Mouse (Mus musculus): Measurements from ENCODE around the gene Hnrnpa1.

Gene Hnrnpa1

DNA sequence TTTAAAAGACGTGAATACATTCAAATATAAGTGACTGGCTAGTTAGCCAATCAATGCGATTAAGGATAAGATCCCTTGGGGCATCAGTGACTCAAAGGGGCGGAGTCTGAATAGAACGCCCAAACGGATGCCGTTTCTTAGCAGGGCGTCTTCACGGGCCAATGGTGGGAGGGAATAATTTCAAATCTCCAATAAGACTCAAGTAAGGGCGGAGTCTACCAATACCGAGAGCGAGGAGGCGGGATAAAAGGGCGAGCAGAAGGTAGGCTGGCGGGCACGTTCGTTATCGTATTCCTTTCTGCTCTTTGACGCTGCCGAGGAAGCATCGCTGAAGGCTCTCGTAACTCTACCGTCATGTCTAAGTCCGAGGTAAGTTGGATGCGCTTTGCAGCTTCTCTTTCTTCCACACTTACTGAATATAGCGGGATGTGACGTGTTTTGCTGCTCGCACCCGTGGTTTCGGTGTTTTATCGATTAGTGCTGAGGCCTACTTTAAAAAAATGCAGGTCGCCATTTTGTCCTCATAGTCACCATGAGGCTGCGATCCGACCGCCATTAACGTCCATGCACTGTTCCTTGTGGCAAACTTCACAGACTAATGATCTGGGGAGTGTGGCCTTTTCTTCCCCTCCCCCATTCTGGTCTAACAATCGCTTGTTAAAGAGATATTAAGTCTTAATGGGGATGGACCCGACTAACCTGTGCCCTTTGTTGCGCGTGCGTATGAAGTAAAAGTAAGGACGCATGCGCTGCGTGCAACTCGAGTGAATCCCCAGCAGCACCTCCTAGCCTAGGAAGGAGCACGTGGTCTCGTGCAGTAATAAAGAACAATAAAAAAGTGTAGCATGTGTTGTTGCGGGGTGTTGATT is at the start of gene Hnrnpa1:
Gene Hnrnpa1 (plus strand): TSS at position 273 of the 869 bp plus-strand sequence.
- in situ Hi-C loops (cut with MboI): no loop called here

DNA sequence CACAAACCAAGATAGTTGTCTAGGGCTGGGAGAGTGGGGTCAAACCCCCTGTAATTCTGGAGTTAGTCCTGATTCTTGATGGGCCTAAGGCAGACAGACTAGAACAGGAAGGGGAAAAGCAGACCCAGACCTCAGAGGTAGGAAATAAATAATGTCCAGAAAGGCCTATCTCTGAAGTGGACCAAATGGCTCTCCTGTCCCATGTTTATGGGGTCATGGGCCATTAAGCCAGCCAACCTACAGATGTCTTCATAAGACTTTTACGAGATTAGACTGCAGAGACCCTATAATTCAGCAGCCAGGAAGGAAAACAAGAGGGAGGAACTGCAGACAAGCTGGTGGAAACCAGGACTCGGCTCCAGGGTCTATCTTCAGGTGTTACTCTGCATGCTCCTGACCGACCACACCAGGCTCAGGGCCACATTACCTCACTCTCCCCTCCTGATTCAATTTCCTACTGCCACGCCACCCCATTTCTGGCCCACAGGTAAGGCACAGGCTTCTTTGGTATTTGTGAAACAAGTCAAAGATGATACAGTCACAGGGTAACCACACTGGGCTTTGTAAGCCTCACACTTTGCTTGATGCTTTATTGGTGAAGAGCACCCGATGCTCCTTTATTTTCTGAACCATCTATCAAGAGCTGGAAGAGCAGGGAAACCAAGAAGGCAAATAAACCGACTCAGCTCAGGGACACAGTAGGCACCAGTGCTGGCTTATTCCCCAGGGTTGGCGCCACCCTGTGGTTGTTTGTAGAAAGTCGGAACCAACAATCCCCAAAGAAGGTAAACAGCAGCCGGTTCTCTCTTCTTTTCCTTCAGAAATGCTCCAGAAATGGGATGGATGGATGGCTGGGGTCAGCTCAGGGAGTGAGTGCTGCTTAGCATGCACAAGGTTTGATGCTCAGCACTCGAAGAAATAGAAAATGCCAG is 49.4 kb upstream of the Hnrnpa1 start:
- in situ Hi-C loops (cut with MboI): no loop called here

DNA sequence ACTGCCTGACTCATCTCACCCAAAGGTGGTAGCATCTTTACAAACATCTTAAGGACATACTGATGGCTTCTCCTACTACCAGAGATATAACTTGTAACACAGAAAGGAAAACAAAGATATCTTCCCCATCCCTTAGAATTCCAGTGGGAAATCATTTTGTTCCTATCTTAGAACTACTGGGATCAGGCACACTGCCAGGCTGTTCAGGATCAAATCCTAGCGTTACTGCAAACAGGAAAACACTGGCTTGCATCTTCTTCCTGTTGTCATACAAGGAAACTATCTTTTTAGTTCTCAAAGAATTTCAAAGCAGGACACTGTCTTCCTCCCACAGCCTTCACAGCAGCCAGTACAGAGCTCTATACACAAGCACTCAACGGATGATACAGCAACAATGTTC is 46.6 kb upstream of the Hnrnpa1 start:
- in situ Hi-C loops (cut with MboI): no loop called here

DNA sequence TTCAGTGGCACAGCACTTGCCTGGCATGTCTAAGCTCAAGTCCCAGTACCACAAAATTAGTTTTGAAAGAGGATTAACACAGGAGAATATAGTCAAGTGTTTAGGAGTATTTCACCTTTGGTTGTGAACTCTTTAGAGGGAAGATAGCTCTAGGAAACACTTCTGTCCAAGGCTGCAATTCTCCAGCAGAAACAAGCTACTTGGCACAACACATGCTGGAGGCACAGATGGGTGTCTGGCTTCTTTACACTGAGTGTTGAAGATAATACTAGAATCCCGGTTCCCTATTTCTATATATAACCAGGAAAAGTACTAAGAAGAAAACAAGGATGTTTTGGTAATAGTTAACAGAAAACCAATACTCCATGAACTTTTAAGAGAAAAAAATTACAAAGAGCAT is 43.4 kb upstream of the Hnrnpa1 start:
- in situ Hi-C loops (cut with MboI): no loop called here

DNA sequence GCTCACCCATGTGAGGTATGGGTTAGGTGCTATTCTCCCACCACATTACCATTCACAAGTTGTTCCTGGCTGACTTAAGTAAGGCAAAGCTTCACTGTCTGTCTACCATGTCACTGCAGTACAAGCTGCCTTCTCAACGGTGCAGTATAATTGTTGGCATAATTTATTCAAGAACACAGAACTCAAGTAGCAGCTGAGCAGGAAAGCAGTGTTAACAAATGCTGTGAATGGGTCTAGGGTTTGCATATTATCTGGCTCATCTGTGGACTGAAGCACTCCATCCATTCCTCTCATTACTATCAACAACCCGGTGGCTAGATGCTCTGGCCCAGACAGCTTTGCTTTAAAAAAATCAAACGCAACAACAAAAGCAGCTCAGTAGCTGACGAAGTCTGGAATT is 42.4 kb upstream of the Hnrnpa1 start:
- in situ Hi-C loops (cut with MboI): no loop called here

DNA sequence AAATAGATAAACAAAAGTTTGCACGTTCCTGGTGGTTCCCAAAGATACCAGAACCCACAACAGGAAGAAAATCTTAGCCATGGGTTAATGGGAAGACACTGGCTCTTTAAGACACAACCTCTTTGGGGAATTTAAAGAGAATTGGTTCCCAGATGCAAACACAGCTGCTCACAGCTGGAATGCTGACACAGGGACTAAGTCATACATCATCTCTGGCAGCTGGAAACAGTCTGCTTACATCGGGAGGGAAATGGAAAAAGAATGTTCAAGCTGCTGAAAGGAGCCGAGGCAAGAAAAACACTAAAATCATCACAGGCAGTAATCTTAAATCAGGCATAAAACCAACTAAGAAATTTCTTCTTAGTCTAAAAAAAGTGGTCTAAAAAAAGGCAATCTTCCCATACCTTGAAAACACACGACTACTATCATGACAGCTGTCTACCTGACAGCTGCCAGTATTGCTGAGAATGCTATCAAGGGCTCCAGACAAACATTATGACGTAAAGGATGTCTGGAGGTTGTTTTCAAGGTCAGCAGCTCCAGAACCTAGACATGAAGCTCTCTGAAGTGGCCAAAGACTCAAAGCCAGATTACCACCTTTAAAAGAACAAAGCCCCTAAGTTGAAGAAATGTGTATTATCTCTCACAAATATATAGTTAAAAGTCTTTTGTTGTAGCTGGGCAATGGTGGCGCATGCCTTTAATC is 38.0 kb upstream of the Hnrnpa1 start:
- in situ Hi-C loops (cut with MboI): no loop called here

DNA sequence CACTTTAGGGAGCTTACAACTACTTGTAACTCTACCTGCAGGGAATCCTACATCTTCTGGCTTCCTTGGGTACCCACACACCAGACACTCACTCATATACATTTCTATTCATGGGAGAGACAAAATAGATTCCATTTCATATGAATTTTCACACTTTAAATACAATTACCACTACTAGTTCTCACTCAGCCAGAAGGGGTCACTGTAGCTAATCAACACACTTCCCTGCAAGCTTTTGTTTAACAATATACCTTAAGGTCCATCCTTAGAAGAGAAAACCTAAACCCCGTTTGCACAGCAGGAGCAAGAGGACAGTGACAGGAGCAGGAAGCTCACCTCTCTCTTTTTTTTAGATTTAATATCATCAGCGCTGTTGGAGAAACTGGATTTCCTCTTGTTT is 35.1 kb upstream of the Hnrnpa1 start:
- in situ Hi-C loops (cut with MboI): no loop called here

DNA sequence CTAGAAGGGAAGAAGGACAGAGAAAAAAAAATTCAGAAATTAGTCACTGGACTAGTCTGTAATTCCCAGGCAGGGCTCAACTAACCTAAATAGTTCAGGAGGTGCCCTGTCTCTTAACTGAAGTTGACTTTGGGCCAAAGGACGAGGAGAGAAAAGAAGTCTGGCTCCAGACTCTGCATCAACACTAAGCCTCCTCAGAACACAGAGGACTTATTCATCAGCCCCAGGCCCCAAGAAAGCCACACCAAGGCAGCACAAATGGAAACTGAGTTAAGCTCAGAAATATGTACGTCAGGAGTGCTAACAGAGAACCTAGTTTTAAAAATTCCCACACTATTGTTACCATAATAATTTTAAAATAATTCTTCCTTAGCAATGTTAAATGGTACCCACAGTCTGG is 26.1 kb upstream of the Hnrnpa1 start:
- in situ Hi-C loops (cut with MboI): no loop called here

DNA sequence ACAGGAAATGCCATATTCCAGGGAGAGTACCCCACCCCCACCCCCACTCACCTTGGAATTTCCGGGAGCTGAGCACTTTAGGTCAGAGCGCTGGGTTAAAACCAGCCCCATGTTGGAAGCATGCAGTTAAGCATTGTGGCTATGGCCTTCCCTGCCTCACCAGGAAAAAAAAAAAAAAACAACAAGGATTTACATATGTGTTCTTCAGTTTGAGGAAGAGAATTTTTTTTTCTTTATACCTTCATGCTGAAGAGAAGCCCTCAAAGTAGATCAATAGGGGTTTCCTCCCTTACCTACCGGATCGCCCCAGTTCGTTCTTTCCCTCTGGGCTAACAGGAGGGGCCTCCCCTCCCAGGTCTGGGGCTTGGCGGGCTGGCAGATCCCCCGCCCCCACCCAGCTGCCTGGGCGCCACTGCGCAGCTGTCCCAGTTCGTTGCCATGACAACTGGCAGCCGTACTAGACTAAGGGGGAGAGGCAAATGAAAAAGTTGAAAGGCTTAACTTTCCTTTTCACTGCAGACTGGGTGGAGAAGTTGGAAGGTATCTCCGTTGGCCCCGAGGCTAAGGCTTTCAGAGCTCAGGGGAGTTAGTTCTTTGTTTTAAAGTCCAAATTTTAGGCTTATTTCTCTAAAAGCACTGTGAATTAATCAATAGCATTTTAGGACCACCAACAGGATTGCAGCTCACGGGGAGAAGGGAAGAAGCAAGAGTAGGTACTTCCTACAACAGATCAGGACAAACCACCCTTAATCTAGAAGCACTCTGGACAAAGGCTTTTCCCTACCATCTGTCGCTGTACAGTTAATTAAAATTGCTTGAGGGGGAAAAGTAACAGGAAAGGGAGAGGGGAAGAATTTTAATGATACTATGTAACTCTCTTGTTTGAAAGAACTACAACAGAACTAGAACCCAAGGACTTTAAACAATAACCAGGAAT is 25.0 kb upstream of the Hnrnpa1 start:
- in situ Hi-C loops (cut with MboI): no loop called here

DNA sequence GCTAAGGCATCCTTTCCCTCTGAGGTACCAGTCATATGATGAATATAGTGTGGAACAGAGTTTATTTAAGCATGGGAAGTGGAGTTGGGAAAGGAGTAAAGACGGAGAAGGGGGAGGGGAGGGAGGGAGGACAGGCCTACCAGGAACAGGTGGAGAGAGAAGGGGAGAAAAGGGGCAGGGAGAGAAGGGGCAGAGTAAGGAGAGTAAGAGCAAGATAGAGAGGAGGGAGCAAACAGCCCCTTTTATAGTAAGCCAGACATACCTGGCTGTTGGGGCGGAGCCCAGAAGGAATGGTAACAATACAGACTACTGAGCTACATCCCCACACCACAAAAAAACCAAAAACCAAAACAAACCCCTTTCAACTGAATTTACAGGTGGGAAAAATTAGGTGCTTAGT is 24.2 kb upstream of the Hnrnpa1 start:
- in situ Hi-C loops (cut with MboI): no loop called here

DNA sequence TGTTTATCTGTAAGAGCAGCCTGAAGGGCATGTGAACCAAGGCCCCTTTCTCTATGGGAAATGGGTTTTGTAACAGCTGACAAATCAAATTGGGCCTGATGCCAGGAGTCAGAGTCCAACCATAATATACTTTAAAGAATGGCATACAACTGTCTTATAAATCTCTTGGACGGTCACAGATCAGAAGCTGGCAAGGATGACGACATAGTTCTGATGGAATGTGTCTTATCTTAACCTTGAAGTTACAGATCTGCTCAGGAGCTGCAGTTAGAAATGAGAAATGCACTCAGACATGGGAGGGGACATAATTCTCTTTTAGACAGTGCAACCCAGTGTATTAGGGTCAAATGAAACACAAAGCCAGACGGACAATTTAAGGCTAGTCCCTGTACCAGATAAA is 19.4 kb upstream of the Hnrnpa1 start:
- in situ Hi-C loops (cut with MboI): no loop called here

DNA sequence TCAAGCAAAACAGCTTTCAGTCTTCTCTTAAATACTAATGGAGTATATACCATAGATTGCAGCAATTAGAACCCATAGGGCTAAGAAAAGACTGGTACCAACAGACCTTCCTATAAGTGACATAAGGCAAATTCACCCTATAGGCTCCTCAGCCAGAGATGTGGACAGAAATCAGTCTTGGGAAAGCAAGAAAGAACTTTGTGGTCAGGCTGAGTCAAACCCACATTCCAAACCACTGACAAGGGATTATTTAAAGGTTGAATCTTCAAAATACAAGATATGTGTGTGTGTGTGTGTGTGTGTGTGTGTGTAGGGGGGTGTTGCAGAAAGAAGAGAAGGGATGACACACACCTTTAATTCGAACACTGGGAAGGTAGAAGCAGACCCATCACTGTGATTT is 18.8 kb upstream of the Hnrnpa1 start:
- in situ Hi-C loops (cut with MboI): no loop called here

DNA sequence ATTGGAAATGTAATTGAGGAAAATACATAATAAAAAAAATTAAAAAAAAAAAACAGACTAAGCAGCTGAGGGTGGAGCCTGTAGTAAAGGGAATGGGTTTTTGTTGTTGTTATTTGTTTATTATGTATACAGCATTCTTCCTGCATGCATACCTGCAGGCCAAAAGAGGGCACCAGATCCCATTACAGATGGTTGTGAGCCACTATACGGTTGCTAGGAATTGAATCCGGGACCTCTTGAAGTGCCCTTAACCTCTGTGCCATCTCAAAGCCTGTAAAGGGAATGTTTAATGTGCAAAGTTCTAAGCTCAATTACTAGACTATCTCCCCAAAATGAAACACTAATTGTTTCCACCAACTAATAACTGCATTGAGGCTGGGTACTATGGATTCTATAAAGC is 16.1 kb upstream of the Hnrnpa1 start:
- in situ Hi-C loops (cut with MboI): no loop called here

DNA sequence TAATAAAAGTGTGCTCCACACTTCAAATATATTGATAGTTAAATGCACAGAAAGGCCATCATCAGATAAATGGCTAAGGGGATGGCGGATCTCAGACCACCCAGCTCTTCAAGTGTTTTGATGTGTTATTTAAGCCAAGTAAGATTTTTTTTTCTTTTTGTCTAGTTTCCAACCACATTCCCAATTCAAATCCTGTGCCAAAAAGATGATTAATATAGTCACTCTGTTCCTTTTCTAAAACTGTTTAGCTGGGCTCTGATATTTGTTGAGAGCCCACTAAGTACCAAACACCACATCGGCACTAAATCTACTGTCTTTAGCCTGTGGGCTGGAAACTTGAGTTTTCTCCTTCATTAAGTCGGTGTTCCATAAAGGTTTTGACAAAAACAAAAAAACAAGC is 13.2 kb upstream of the Hnrnpa1 start:
- in situ Hi-C loops (cut with MboI): no loop called here

DNA sequence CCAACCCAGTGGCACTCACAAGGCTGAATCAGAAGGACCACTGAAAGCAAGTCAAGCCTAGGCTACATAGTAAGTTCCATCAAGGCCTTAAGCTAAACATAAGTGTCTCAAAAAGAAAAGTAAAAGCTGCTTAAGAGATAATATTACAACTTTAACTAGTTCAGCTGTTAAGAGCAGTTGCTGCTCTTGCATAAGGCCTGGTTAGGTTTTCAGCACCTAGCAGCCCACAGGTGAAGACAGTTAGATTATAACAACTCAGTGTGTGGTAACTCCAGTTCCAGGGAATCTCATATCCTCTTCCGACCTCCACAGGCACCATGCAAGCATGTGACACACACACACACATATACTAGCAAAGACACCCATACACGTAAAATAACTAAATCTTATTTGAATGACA is 12.7 kb upstream of the Hnrnpa1 start:
- in situ Hi-C loops (cut with MboI): no loop called here

DNA sequence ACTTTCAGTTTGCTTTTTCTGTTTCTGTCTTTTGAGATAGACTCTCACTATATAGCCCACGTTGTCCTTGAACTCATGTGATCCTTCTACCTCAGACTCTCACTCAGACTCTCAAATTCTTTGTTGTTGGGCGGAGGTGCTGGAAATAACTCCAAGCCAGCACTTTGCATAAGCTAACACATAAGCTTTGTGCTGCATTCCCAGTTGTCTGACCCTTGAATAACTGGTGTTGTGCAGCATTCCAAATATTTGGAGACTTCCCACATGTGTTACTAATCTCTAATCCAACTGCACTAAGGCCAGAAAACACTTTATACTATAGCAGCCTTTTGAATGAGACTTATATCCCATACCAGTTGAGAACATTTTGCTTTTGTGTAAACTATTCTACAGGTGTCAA is 11.3 kb upstream of the Hnrnpa1 start:
- in situ Hi-C loops (cut with MboI): no loop called here

DNA sequence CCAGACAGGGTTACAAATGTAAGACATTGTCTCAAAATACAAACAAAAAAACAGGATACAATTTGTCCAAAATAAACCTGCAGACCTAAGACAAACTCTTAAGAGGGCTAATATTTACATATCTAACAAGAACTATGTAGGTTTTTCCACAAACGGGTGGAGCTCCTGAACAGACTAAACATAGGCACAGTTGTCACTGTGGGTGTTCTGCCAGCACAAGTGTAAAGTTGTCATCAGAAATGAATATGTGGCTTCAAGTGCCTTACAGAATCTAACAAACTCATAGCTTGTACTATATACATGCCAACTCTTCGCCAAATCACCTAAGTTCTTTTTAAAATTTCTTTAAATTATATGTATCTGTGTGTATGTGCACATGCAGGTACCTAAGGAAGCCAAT is 7.1 kb upstream of the Hnrnpa1 start:
- in situ Hi-C loops (cut with MboI): no loop called here

DNA sequence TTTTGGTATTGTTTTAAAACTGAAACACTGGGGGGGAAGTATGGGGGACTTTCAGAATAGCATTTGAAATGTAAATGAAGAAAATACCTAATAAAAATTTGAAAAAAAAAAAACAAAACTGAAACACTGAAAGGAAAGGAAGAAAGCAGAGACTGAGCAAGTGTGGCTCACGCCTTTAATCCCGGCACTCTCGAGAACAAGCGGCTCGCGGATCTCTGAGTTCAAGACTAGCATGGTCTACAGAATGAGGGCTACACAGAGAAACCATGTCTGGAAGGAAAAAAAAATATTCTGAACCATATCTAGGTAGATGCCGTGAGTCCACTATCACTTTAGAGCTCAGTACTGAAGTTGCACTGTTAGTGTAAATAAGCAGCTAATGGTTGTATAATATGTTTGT is 2.9 kb upstream of the Hnrnpa1 start:
- in situ Hi-C loops (cut with MboI): no loop called here

DNA sequence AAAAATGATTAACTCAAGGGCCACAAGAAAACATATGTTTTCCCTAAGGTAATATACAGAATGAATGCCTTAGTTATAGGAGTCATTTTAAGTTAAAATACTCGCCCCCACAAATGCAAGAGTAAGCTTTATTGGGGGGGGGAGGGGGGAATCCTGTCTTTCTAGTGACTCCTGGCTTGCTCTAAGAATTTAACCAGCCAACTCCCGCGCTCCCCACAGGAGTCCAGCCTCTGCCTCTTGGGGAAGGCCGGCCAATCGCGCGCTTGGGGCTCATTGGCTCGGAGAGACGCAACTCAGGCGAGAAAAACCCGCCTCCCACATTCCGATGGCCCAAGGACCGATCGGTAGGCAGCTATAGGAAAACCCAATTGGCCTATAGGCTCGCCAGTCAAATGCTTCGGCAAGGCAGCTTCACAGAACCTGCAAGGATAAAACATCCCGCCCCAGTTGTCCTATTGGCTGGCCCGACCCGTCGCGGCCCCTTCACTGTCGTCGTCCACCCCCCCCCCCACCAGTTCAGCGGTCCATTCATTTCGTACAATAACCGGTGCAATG is 1.0 kb upstream of the Hnrnpa1 start:
- in situ Hi-C loops (cut with MboI): no loop called here

DNA sequence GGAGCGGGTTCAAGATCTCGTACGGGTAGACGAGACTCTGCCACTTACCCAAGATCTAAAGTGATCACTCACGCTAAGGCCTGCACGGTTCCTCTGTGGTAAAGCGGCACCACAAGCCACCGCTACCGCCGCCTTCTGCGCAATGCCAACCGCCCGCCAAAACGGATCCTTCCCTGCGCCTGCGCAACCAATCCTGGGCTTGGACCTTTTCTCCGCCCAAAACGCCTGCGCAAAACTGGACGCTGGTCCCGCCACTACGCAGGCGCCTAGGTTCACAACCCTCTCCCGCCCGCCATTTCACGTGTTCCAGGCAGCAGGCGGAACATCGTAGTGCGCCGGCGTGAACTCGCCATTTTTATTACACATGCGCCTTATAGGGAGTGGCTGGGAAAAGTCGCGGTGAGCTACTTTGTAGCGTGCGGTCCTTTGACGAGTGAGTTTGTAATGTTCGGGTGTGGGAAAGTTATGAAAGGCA is 510 bp upstream of the Hnrnpa1 start, which contains the start of gene Cbx5:
Gene Cbx5 (minus strand): TSS at position 132 of the 475 bp plus-strand sequence.
- in situ Hi-C loops (cut with MboI): no loop called here
